Mouse (Mus musculus): Measurements from ENCODE around the gene Wnk2.

The Wnk2 gene

GRCm38 (mm10) chr13:49036928-49037574, 110.8 kb downstream of the Wnk2 start:
- no peak for DNase-seq (ENCODE audit: low read depth)

GRCm38 (mm10) chr13:49036436-49036835, 111.4 kb downstream of the Wnk2 start:
- DNase-seq (ENCODE audit: low read depth), result no peak

GRCm38 (mm10) chr13:49031029-49031428, 116.8 kb downstream of the Wnk2 start:
- no peak for DNase-seq (ENCODE audit: low read depth)

- DNase-seq (ENCODE audit: low read depth), result no peak
Observed at GRCm38 (mm10) chr13:49028757-49029539, 118.9 kb downstream of the Wnk2 start.

- no peak for DNase-seq (ENCODE audit: low read depth)
Observed at GRCm38 (mm10) chr13:49027057-49027456, 120.8 kb downstream of the Wnk2 start.

- no peak for DNase-seq (ENCODE audit: low read depth)
Observed at GRCm38 (mm10) chr13:49025521-49025920, 122.3 kb downstream of the Wnk2 start.

- no peak for DNase-seq (ENCODE audit: low read depth)
Observed at GRCm38 (mm10) chr13:49024763-49025162, 123.1 kb downstream of the Wnk2 start.

GRCm38 (mm10) chr13:49021693-49022092, 126.1 kb downstream of the Wnk2 start:
- peak; percentile 68 for DNase-seq (ENCODE audit: low read depth)

GRCm38 (mm10) chr13:49020152-49020551, 127.7 kb downstream of the Wnk2 start:
- DNase-seq (ENCODE audit: low read depth), result peak; percentile 18

GRCm38 (mm10) chr13:49017375-49017774, 130.4 kb downstream of the Wnk2 start:
- no peak for DNase-seq (ENCODE audit: low read depth)

- no peak for DNase-seq (ENCODE audit: low read depth)
Observed at GRCm38 (mm10) chr13:49016311-49016761, 131.5 kb downstream of the Wnk2 start.

- no peak for DNase-seq (ENCODE audit: low read depth)
Observed at GRCm38 (mm10) chr13:49015366-49016306, 132.2 kb downstream of the Wnk2 start.

GRCm38 (mm10) chr13:49013206-49013794, 134.5 kb downstream of the Wnk2 start:
- no peak for DNase-seq (ENCODE audit: low read depth)

GRCm38 (mm10) chr13:49001691-49002090, 146.1 kb downstream of the Wnk2 start:
- no peak for DNase-seq (ENCODE audit: low read depth)

GRCm38 (mm10) chr13:48998591-48998990, 149.2 kb downstream of the Wnk2 start:
- peak; percentile 79 for DNase-seq (ENCODE audit: low read depth)

- DNase-seq (ENCODE audit: low read depth), result no peak
Observed at GRCm38 (mm10) chr13:48996731-48997130, 151.1 kb downstream of the Wnk2 start.

GRCm38 (mm10) chr13:48994903-48995302, 152.9 kb downstream of the Wnk2 start:
- DNase-seq (ENCODE audit: low read depth), result peak; percentile 69

- DNase-seq (ENCODE audit: low read depth), result no peak
Observed at GRCm38 (mm10) chr13:48992914-48993313, 154.9 kb downstream of the Wnk2 start.

- no peak for DNase-seq (ENCODE audit: low read depth)
Observed at GRCm38 (mm10) chr13:48990138-48990537, 157.7 kb downstream of the Wnk2 start.

Data from 416B (cell line).